Mouse (Mus musculus): ENCODE data around the gene Fam173b. TPM values are rescaled to one million over a fixed set of nuclear protein-coding genes. Genes with fewer than 3 reads are reported as not detected.

Gene Fam173b
- polyA plus RNA-seq, 1 experiment = 13.6 TPM

DNA sequence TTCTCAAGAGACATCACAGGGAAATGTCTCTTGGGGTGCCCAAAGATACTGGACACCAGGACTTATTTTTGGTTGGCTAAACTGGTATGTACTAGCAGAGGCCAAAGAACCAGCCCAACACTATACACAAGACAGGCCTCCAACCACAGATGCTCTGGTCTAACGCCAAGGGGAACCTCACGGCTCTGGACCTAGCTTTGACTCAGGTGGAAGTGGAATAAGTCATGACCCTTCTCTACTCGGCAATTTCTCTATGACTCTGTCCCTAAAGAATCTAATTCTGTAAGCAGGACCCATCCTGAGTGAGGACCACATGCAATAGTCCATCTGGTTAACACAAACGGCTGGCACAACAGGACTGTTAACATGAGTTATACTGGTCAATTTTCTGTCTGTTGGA is 1.8 kb upstream of the Fam173b start:
- no peak for DNase-seq
- WGBS = 42% methylated on average over 4 of the region's 4 CpGs
- H3K36me3 ChIP-seq (ENCODE audit: control insufficient read depth, insufficient read depth, low read length) = peaks cover 2% of the 10 kb centered on the region; the same call in 1 of the 2 replicates
- no peak for TF ChIP-seq POLR2A (IDR thresholded peaks at IDR 0.05; ENCODE audit: low read depth, low read length)
- no peak for TF ChIP-seq CTCF (conservative IDR thresholded peaks at IDR 0.05; ENCODE audit: insufficient read depth, insufficient read length, low read depth, low read length)
- H3K4me1 ChIP-seq (ENCODE audit: control insufficient read depth, insufficient read depth, low read length) = peaks cover 11% of the 10 kb centered on the region; the same call in 1 of the 2 replicates
- no peak overlapping the region for H3K4me3 ChIP-seq (ENCODE audit: insufficient read depth, low read depth, low read length)
- no peaks in the 10 kb centered on the region for H3K27me3 ChIP-seq (replicated peaks; ENCODE audit: control insufficient read depth, insufficient read depth, low read length)
- no peak overlapping the region for H3K27ac ChIP-seq (ENCODE audit: insufficient read depth, low read depth, low read length)

DNA sequence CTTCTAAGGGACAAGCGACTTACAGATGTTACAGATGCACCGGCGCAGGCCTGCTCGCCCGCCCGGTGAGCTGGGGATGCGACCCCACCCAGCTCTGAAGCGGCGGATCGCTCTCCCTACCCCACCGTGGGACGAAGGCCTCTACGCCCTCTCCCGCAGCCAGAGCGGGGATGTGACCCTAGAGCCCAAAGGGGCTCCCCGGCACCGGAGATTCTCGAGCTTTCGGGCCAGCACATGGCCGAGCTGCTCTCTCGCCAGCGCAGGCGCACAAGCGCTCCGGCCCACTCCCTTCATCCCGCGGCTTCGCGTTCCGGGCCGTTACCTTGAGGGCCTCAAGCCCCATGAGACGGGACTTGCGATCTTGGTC is 390 bp upstream of the Fam173b start:
- H3K4me1 ChIP-seq (ENCODE audit: control insufficient read depth, insufficient read depth, low read length) = peaks cover 11% of the 10 kb centered on the region; the same call in 1 of the 2 replicates
- no peak for DNase-seq
- WGBS = 0% methylated on average over 33 of the region's 33 CpGs
- no peaks in the 10 kb centered on the region for H3K27me3 ChIP-seq (replicated peaks; ENCODE audit: control insufficient read depth, insufficient read depth, low read length)
- H3K4me3 ChIP-seq (ENCODE audit: insufficient read depth, low read depth, low read length) = peak overlapping the region; percentile 67
- H3K36me3 ChIP-seq (ENCODE audit: control insufficient read depth, insufficient read depth, low read length) = no peaks in the 10 kb centered on the region
- peak overlapping the region; percentile 66 for H3K27ac ChIP-seq (ENCODE audit: insufficient read depth, low read depth, low read length)
- TF ChIP-seq POLR2A (IDR thresholded peaks at IDR 0.05; ENCODE audit: low read depth, low read length) = no peak
- no peak for TF ChIP-seq CTCF (conservative IDR thresholded peaks at IDR 0.05; ENCODE audit: insufficient read depth, insufficient read length, low read depth, low read length)

DNA sequence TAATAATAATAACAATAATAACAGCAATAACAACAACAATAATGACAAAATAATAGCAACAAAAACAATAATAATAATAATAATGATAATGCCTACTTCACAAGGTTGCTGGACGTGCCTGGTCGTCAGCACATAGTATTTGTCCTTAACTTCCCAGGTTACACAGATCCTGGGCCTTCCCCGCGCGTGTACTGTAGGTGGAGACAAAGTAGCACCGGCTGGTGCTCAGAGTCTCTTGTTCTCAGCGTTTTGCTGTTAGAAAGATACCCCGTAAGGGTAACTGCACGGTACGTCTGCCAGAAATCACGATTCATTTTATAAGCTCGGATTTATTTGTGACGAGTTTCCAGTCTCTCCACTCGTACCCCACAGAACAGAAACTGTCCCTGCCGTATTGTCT is 774 bp downstream of the Fam173b start:
- under 1% methylated on average over 15 of the region's 15 CpGs for WGBS
- H3K4me1 ChIP-seq (ENCODE audit: control insufficient read depth, insufficient read depth, low read length) = peaks cover 16% of the 10 kb centered on the region
- H3K27me3 ChIP-seq (replicated peaks; ENCODE audit: control insufficient read depth, insufficient read depth, low read length) = no peaks in the 10 kb centered on the region
- DNase-seq = peak; percentile 65
- no peaks in the 10 kb centered on the region for H3K36me3 ChIP-seq (ENCODE audit: control insufficient read depth, insufficient read depth, low read length)
- TF ChIP-seq CTCF (conservative IDR thresholded peaks at IDR 0.05; ENCODE audit: insufficient read depth, insufficient read length, low read depth, low read length) (peak; percentile 59), POLR2A (IDR thresholded peaks at IDR 0.05; ENCODE audit: low read depth, low read length) (no peak)
- peak overlapping the region; percentile 96 for H3K4me3 ChIP-seq (ENCODE audit: insufficient read depth, low read depth, low read length)
- H3K27ac ChIP-seq (ENCODE audit: insufficient read depth, low read depth, low read length) = no peak overlapping the region

DNA sequence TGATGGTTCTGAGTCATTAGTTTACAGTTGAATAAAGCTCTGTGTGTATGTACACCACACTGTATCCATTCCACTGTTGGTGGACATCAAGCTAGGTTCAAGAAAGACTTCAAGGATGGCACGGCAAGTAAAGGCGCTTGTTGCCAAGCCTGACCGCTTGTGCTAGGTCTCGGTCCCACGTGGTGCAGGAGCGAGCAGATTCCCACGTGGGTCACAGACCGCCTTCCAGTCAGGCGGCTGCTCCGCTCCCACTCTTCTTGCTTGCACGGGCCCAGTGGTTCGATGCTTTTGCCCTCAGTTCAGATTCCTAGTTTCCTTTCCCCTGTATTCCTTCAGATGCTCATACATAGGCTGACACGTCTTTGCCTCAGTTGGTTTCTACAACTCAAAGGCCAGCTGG is 1.5 kb downstream of the Fam173b start:
- no peak overlapping the region for H3K4me3 ChIP-seq (ENCODE audit: insufficient read depth, low read depth, low read length)
- peak; percentile 23 for DNase-seq
- WGBS = 56% methylated on average over 13 of the region's 13 CpGs
- H3K36me3 ChIP-seq (ENCODE audit: control insufficient read depth, insufficient read depth, low read length) = no peaks in the 10 kb centered on the region
- H3K4me1 ChIP-seq (ENCODE audit: control insufficient read depth, insufficient read depth, low read length) = peaks cover 17% of the 10 kb centered on the region
- H3K27me3 ChIP-seq (replicated peaks; ENCODE audit: control insufficient read depth, insufficient read depth, low read length) = no peaks in the 10 kb centered on the region
- TF ChIP-seq POLR2A (IDR thresholded peaks at IDR 0.05; ENCODE audit: low read depth, low read length) (no peak), CTCF (conservative IDR thresholded peaks at IDR 0.05; ENCODE audit: insufficient read depth, insufficient read length, low read depth, low read length) (no peak)
- H3K27ac ChIP-seq (ENCODE audit: insufficient read depth, low read depth, low read length) = no peak overlapping the region

GRCm38 (mm10) chr15:31606821-31607220 is 5.2 kb downstream of the Fam173b start:
- peak; percentile 75 for DNase-seq
- 44% methylated on average over 6 of the region's 6 CpGs for WGBS
- H3K36me3 ChIP-seq (ENCODE audit: control insufficient read depth, insufficient read depth, low read length) = no peaks in the 10 kb centered on the region; the same call in 1 of the 2 replicates
- TF ChIP-seq CTCF (conservative IDR thresholded peaks at IDR 0.05; ENCODE audit: insufficient read depth, insufficient read length, low read depth, low read length) (no peak), POLR2A (IDR thresholded peaks at IDR 0.05; ENCODE audit: low read depth, low read length) (no peak)
- no peaks in the 10 kb centered on the region for H3K27me3 ChIP-seq (replicated peaks; ENCODE audit: control insufficient read depth, insufficient read depth, low read length)
- H3K4me3 ChIP-seq (ENCODE audit: insufficient read depth, low read depth, low read length) = no peak overlapping the region
- H3K27ac ChIP-seq (ENCODE audit: insufficient read depth, low read depth, low read length) = no peak overlapping the region
- peaks cover 10% of the 10 kb centered on the region for H3K4me1 ChIP-seq (ENCODE audit: control insufficient read depth, insufficient read depth, low read length)

DNA sequence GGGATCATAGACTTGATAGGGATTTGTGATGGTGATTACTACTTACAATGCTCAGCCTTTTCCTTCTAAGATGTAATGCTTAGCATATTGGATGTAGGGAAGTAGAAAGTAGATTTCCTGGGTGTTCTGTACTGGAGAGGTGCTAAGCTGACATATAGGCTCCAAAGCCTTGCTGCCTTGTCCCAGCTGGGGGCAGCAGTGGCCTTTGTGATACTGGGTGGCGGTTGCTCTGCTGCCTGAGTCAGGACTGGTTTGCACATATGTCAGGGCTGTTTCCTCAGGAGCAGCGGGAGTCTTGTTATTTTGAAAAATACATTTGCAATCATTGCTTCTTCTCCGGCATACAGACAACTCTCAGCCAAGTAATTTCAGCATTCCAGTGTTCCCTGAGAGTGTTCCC is 9.4 kb downstream of the Fam173b start:
- no peak for TF ChIP-seq POLR2A (IDR thresholded peaks at IDR 0.05; ENCODE audit: low read depth, low read length)
- TF ChIP-seq CTCF (conservative IDR thresholded peaks at IDR 0.05; ENCODE audit: insufficient read depth, insufficient read length, low read depth, low read length) = peak; percentile 52
- no peak overlapping the region for H3K4me3 ChIP-seq (ENCODE audit: insufficient read depth, low read depth, low read length)
- H3K36me3 ChIP-seq (ENCODE audit: control insufficient read depth, insufficient read depth, low read length) = no peaks in the 10 kb centered on the region; the same call in 1 of the 2 replicates
- H3K27ac ChIP-seq (ENCODE audit: insufficient read depth, low read depth, low read length) = no peak overlapping the region
- 82% methylated on average over 3 of the region's 3 CpGs for WGBS
- H3K27me3 ChIP-seq (replicated peaks; ENCODE audit: control insufficient read depth, insufficient read depth, low read length) = no peaks in the 10 kb centered on the region
- H3K4me1 ChIP-seq (ENCODE audit: control insufficient read depth, insufficient read depth, low read length) = peaks cover 6% of the 10 kb centered on the region
- no peak for DNase-seq

DNA sequence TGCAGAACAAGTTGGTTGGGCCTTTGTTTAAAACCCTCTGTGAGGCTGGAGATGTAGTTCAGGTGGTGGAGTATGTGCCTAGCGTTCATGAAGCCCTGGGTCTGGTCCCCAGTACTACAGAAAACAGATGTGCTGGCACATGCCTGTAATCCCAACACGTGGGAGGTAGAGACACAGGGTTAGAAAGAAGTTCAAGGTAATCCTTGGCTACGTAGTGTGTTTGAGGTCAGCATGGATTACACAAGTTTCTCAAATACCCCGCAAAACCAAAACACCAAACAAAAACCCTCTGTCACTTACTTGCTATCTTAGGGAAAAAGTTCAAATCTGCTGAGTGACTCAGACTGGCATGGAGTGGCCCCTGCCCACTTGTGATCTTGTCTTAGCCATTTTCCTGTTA is 10.3 kb downstream of the Fam173b start:
- TF ChIP-seq POLR2A (IDR thresholded peaks at IDR 0.05; ENCODE audit: low read depth, low read length) (no peak), CTCF (conservative IDR thresholded peaks at IDR 0.05; ENCODE audit: insufficient read depth, insufficient read length, low read depth, low read length) (no peak)
- H3K4me3 ChIP-seq (ENCODE audit: insufficient read depth, low read depth, low read length) = no peak overlapping the region
- H3K27ac ChIP-seq (ENCODE audit: insufficient read depth, low read depth, low read length) = no peak overlapping the region
- no peak for DNase-seq
- H3K4me1 ChIP-seq (ENCODE audit: control insufficient read depth, insufficient read depth, low read length) = peaks cover 5% of the 10 kb centered on the region
- H3K27me3 ChIP-seq (replicated peaks; ENCODE audit: control insufficient read depth, insufficient read depth, low read length) = no peaks in the 10 kb centered on the region
- WGBS = 85% methylated on average over 4 of the region's 4 CpGs
- no peaks in the 10 kb centered on the region; the same call in 1 of the 2 replicates for H3K36me3 ChIP-seq (ENCODE audit: control insufficient read depth, insufficient read depth, low read length)
